Mouse (Mus musculus) ES-Bruce4 (cell line): ENCODE results near the gene Irf7.

Experiments used
- CTCF ChIP-seq: IDR thresholded peaks from one replicate; pipeline ENCODE4 v1.8.1; 2011; ENCODE audit warnings: low read depth, low read length
- EP300 ChIP-seq: IDR thresholded peaks from 2 replicates; pipeline ENCODE4 v1.6.1; 2011; ENCODE audit warnings: low read depth, low read length; ENCODE audit not compliant: insufficient read depth
- POLR2A ChIP-seq: IDR thresholded peaks from one replicate; pipeline ENCODE4 v1.8.1; 2011; ENCODE audit warnings: low read length; ENCODE audit not compliant: insufficient read depth

GRCm38 (mm10) chr7:141275356-141275755, 9.1 kb upstream of the Irf7 start:
- TF ChIP-seq CTCF = no peak
- TF ChIP-seq POLR2A = no peak
- TF ChIP-seq EP300 = no peak
